Comparison of ENCODE assay signal across 21 mouse cellular contexts in the genomic region with DNA sequence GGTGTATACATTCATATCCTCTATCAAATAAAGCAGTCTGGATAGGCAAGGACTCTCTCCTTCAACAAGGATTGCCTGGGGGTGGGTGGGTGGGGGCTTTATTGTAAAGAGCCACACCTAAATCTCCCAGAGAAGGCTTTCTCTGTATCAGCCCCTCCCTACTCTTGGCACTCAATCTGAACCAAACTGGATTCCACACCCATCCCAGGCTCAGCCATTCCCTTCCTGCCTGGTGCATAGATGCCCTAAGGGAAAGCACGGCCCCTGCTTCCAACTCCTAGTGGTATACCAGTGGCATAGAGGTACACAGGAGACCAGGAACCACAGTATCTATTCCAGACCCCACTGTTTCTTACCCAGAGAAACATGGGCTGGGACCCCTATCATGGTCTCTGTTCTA.
"Had no signal": no experiment of that assay in that cellular context is flagged by ENCODE, and none has a peak within 500 bp of the region (broad histone marks: within the 10 kb centered on the region; RNA-seq: fewer than 3 reads in every experiment).

No protein-coding gene starts in this region.

- H3K36me3 ChIP-seq: lung, embryonic 15.5 days; midbrain, embryonic 12.5 days; neural tube, embryonic 13.5 days; neural tube, embryonic 15.5 days had no signal

- H3K27ac ChIP-seq: lung, embryonic 15.5 days; macrophage; midbrain, embryonic 12.5 days; neural tube, embryonic 13.5 days; neural tube, embryonic 15.5 days had no signal

- H3K9ac ChIP-seq: lung, embryonic 15.5 days; midbrain, embryonic 12.5 days; neural tube, embryonic 13.5 days; neural tube, embryonic 15.5 days had no signal

- H3K4me3 ChIP-seq: lung, embryonic 15.5 days; megakaryocyte, embryonic 14.5 days; midbrain, embryonic 12.5 days; myocyte; neural tube, embryonic 13.5 days; neural tube, embryonic 15.5 days had no signal

- H3K4me2 ChIP-seq: lung, embryonic 15.5 days; midbrain, embryonic 12.5 days; neural tube, embryonic 13.5 days; neural tube, embryonic 15.5 days had no signal

- H3K4me1 ChIP-seq: lung, embryonic 15.5 days; megakaryocyte, embryonic 14.5 days; midbrain, embryonic 12.5 days; neural tube, embryonic 13.5 days; neural tube, embryonic 15.5 days had no signal

- DNase-seq: lung, adult 18-20 months; lung, postnatal 14 days; lung, postnatal 36 days; midbrain, embryonic 14.5 days; retina, postnatal 1 day; right cerebral cortex, adult 18-20 months; right cerebral cortex, postnatal 25 days; right cerebral cortex, postnatal 4 days; spleen, adult 18-20 months; thymus, adult 18-20 months; thymus, postnatal 14 days; thymus, postnatal 36 days had no signal

- H3K27me3 ChIP-seq: lung, embryonic 15.5 days; midbrain, embryonic 12.5 days; neural tube, embryonic 13.5 days; neural tube, embryonic 15.5 days had no signal

- ATAC-seq: lung, postnatal 0 days; midbrain, embryonic 16.5 days had no signal

- H3K9me3 ChIP-seq: lung, embryonic 15.5 days; megakaryocyte, embryonic 14.5 days; midbrain, embryonic 12.5 days; neural tube, embryonic 13.5 days; neural tube, embryonic 15.5 days had no signal
